Mouse (Mus musculus) midbrain, embryonic 16.5 days (tissue): Measurements from ENCODE around the gene Rtkn2. TPM values are rescaled to one million over a fixed set of nuclear protein-coding genes. Genes with fewer than 3 reads are reported as not detected.

Experiments used
- ATAC-seq: fragments of 200-750 bp; cut with Nextera tagmentation; 2 replicates; pipeline ENCODE4 v1.8.0; 2017; ENCODE audit warnings: moderate TSS enrichment
- H3K27ac ChIP-seq: fragments of 300-500 bp; sonication (generic); 2 replicates; pipeline ENCODE4 v1.5.1; 2014; ENCODE audit warnings: mild to moderate bottlenecking, low read length, mixed read lengths
- H3K27me3 ChIP-seq: fragments of 300-500 bp; sonication (generic); 2 replicates; pipeline ENCODE4 v1.6.1; 2014; ENCODE audit warnings: low read depth, low read length, mixed read lengths; ENCODE audit not compliant: control insufficient read depth, insufficient read depth
- H3K36me3 ChIP-seq: fragments of 300-500 bp; sonication (generic); 2 replicates; pipeline ENCODE4 v1.6.1; 2014; ENCODE audit warnings: mild to moderate bottlenecking, low read length, moderate library complexity, mixed read lengths; ENCODE audit not compliant: control insufficient read depth, insufficient read depth
- H3K4me1 ChIP-seq: fragments of 300-500 bp; sonication (generic); 2 replicates; pipeline ENCODE4 v1.6.1; 2014; ENCODE audit warnings: mild to moderate bottlenecking, low read length, mixed read lengths; ENCODE audit not compliant: control insufficient read depth, insufficient read depth
- H3K4me2 ChIP-seq: fragments of 300-500 bp; sonication (generic); 2 replicates; pipeline ENCODE4 v1.6.1; 2014; ENCODE audit warnings: mild to moderate bottlenecking, low read length, mixed read lengths
- H3K4me3 ChIP-seq: fragments of 300-500 bp; sonication (generic); 2 replicates; pipeline ENCODE4 v1.5.1; 2014; ENCODE audit warnings: low read depth, mild to moderate bottlenecking, low read length, moderate library complexity, mixed read lengths
- H3K9ac ChIP-seq: fragments of 300-500 bp; sonication (generic); 2 replicates; pipeline ENCODE4 v1.6.1; 2014; ENCODE audit warnings: low read depth, low read length, mixed read lengths
- H3K9me3 ChIP-seq: fragments of 300-500 bp; sonication (generic); replicated peaks from 2 replicates; pipeline ENCODE4 v1.6.1; 2014; ENCODE audit warnings: mild to moderate bottlenecking, low read length, mixed read lengths; ENCODE audit not compliant: control insufficient read depth, poor library complexity, severe bottlenecking
- WGBS: fragments of 180-500 bp; shearing (Covaris S2); extraction: QIAGEN DNeasy Blood & Tissue Kit; methylation state at CpG from one replicate; pipeline ENCODE4 v1.1.7; 2014; 5-methylcytosine and 5-hydroxymethylcytosine counted together
- polyA plus RNA-seq: library from polyadenylated mRNA; unstranded; fragments of >200 nt; fragmentation: Nextera tagmentation; extraction: Ambion mirVana; gene quantifications from 2 replicates; pipeline ENCODE4 v1.2.1, GENCODE M21; 2015

Rtkn2 gene
- polyA plus RNA-seq, 1 experiment from 2014 or later, result 3.0 TPM

DNA sequence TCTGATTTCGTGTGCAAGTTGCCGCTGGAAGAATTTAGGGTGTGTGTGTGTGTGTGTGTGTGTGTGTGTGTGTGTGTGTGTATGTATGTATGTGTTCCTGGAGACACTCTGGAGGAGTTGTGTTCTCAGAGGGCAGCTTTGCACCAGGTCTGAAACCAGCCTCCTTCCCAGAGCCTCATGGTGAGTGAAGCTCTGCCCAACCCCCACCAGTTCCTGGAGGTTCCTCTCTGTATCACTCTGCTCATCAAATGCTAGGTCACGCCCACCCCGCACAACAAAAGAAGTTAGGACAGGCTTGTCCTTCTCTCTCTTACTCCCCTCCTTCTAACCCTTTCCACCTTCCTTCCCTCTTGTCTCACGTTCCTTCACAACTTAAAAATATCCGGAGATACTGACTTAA is 64.6 kb downstream of the Rtkn2 start:
- Histone ChIP-seq H3K4me3 (no peak overlapping the region), H3K27ac (no peak overlapping the region), H3K9ac (no peak overlapping the region), H3K27me3 (no peaks in the 10 kb centered on the region), H3K36me3 (no peaks in the 10 kb centered on the region), H3K9me3 (no peaks in the 10 kb centered on the region), H3K4me1 (peaks cover 10% of the 10 kb centered on the region), H3K4me2 (no peak overlapping the region)
- WGBS, result 24% methylated on average over 6 of the region's 6 CpGs
- no peak for ATAC-seq

GRCm38 (mm10) chr10:68044864-68045263 is 65.5 kb downstream of the Rtkn2 start:
- no peak overlapping the region for H3K27ac ChIP-seq
- H3K4me3 ChIP-seq, result no peak overlapping the region
- no peak for ATAC-seq
- no peaks in the 10 kb centered on the region for H3K36me3 ChIP-seq
- no peaks in the 10 kb centered on the region for H3K27me3 ChIP-seq
- 61% methylated on average over 8 of the region's 8 CpGs for WGBS
- H3K4me1 ChIP-seq, result peaks cover under 1% of the 10 kb centered on the region; the same call in 1 of the 2 replicates
- H3K4me2 ChIP-seq, result no peak overlapping the region
- no peaks in the 10 kb centered on the region for H3K9me3 ChIP-seq
- no peak overlapping the region for H3K9ac ChIP-seq

GRCm38 (mm10) chr10:68048641-68049305 is 69.4 kb downstream of the Rtkn2 start:
- Histone ChIP-seq H3K4me3 (no peak overlapping the region), H3K27ac (no peak overlapping the region), H3K27me3 (no peaks in the 10 kb centered on the region), H3K9ac (no peak overlapping the region), H3K36me3 (no peaks in the 10 kb centered on the region), H3K4me2 (no peak overlapping the region), H3K4me1 (no peaks in the 10 kb centered on the region), H3K9me3 (no peaks in the 10 kb centered on the region)
- 90% methylated on average over 8 of the region's 8 CpGs for whole genome bisulfite sequencing
- no peak for ATAC-seq

GRCm38 (mm10) chr10:68050882-68051281 is 71.5 kb downstream of the Rtkn2 start:
- no peaks in the 10 kb centered on the region for H3K27me3 ChIP-seq
- H3K27ac ChIP-seq, result no peak overlapping the region
- H3K9me3 ChIP-seq, result no peaks in the 10 kb centered on the region
- 92% methylated on average over 13 of the region's 13 CpGs for WGBS
- H3K36me3 ChIP-seq, result no peaks in the 10 kb centered on the region
- no peaks in the 10 kb centered on the region for H3K4me1 ChIP-seq
- H3K4me2 ChIP-seq, result no peak overlapping the region
- ATAC-seq, result peak; percentile 19; the same call in 1 of the 2 replicates
- H3K9ac ChIP-seq, result no peak overlapping the region
- no peak overlapping the region for H3K4me3 ChIP-seq

GRCm38 (mm10) chr10:68051316-68051933 is 72.1 kb downstream of the Rtkn2 start:
- no peak overlapping the region for H3K4me3 ChIP-seq
- H3K4me1 ChIP-seq, result no peaks in the 10 kb centered on the region
- H3K9me3 ChIP-seq, result no peaks in the 10 kb centered on the region
- ATAC-seq, result peak; percentile 43; the same call in 1 of the 2 replicates
- H3K27ac ChIP-seq, result no peak overlapping the region
- no peak overlapping the region for H3K4me2 ChIP-seq
- no peak overlapping the region for H3K9ac ChIP-seq
- H3K36me3 ChIP-seq, result no peaks in the 10 kb centered on the region
- 73% methylated on average over 14 of the region's 14 CpGs for WGBS
- H3K27me3 ChIP-seq, result no peaks in the 10 kb centered on the region

DNA sequence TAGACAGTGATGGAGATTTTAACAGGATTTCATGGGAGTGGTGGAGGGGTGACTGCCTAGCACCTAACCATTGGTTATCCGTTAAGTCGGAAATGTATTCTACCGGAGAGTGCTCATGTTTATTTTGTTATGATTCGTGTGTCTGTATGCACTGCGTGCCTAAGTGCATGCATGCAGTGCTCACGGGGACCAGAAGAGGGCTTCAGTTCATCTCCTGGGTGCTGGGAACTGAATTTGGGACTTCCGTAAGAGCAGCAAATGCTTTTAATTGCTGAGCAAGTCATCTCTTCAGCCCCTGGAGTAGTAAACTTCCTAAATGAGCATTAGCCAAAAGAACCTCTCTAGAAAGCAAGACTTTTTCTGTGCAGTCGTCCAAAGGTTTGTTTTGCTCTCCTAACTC is 72.9 kb downstream of the Rtkn2 start:
- Histone ChIP-seq H3K9ac (no peak overlapping the region), H3K27ac (no peak overlapping the region), H3K4me1 (no peaks in the 10 kb centered on the region), H3K4me3 (no peak overlapping the region), H3K9me3 (no peaks in the 10 kb centered on the region), H3K36me3 (no peaks in the 10 kb centered on the region), H3K4me2 (no peak overlapping the region), H3K27me3 (no peaks in the 10 kb centered on the region)
- no peak for ATAC-seq
- WGBS, result 92% methylated on average over 8 of the region's 8 CpGs

- Histone ChIP-seq H3K27me3 (no peaks in the 10 kb centered on the region), H3K4me1 (no peaks in the 10 kb centered on the region), H3K9me3 (no peaks in the 10 kb centered on the region), H3K4me3 (no peak overlapping the region), H3K27ac (no peak overlapping the region), H3K4me2 (no peak overlapping the region), H3K9ac (no peak overlapping the region), H3K36me3 (no peaks in the 10 kb centered on the region)
- ATAC-seq, result no peak
- 79% methylated on average over 5 of the region's 5 CpGs for WGBS
These were observed 74.8 kb downstream of the Rtkn2 start for GRCm38 (mm10) chr10:68054131-68054530.

DNA sequence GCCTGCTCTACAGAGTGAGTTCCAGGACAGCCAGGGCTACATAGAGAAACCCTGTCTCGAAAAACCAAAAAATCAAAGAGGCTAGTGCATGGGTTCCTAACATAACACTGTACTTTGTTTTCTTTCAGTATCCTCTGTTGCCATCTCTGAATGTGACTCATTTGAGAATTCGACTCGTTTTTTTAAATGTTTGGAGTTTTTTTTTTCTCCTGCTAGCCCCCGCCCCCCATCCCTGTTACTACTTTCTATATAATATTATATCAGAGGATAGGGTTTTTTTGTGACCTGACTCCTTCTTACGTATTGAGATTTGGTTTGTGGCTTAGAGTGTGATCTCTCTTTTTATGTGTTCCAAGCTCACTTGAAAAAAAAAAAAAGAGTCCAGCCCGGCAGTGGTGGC is 75.3 kb downstream of the Rtkn2 start:
- no peak overlapping the region for H3K4me2 ChIP-seq
- no peak overlapping the region for H3K9ac ChIP-seq
- H3K27ac ChIP-seq, result no peak overlapping the region
- 84% methylated on average over 6 of the region's 6 CpGs for WGBS
- H3K4me3 ChIP-seq, result no peak overlapping the region
- no peaks in the 10 kb centered on the region for H3K9me3 ChIP-seq
- no peaks in the 10 kb centered on the region for H3K36me3 ChIP-seq
- no peaks in the 10 kb centered on the region for H3K27me3 ChIP-seq
- ATAC-seq, result no peak
- H3K4me1 ChIP-seq, result no peaks in the 10 kb centered on the region

DNA sequence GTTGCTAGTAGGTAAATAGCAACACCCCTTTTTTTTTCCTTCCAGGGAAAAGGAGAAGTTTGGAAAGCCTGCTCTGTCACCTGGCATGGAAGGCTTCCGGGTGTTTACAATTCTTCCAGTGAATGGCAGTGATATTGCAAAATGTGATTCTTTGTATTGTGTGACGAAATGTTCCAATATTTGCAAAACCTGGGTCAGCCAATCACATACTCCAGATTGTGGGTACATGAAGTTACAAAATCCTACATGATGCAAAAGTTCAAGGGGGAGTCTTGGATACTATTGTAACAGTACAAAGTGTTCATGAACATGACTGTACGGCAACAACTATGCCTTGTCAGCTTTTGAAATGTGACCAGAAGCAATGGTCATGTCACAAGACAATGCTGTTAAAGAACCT is 78.5 kb downstream of the Rtkn2 start:
- no peaks in the 10 kb centered on the region for H3K27me3 ChIP-seq
- H3K4me3 ChIP-seq, result no peak overlapping the region
- no peak for ATAC-seq
- no peaks in the 10 kb centered on the region for H3K9me3 ChIP-seq
- H3K4me2 ChIP-seq, result no peak overlapping the region
- no peaks in the 10 kb centered on the region for H3K36me3 ChIP-seq
- peaks cover 8% of the 10 kb centered on the region for H3K4me1 ChIP-seq
- H3K27ac ChIP-seq, result no peak overlapping the region
- H3K9ac ChIP-seq, result no peak overlapping the region
- 93% methylated on average over 3 of the region's 3 CpGs for WGBS
